Mouse (Mus musculus): ENCODE measurements around the gene Gad1. TPM values are rescaled to one million over a fixed set of nuclear protein-coding genes. Genes with fewer than 3 reads are reported as not detected.
A peak's percentile ranks its signal among the peaks of the same experiment; 100 is the strongest.

Gene Gad1
- polyA plus RNA-seq, 1 experiment from 2014 or later: 49.7 TPM

DNA sequence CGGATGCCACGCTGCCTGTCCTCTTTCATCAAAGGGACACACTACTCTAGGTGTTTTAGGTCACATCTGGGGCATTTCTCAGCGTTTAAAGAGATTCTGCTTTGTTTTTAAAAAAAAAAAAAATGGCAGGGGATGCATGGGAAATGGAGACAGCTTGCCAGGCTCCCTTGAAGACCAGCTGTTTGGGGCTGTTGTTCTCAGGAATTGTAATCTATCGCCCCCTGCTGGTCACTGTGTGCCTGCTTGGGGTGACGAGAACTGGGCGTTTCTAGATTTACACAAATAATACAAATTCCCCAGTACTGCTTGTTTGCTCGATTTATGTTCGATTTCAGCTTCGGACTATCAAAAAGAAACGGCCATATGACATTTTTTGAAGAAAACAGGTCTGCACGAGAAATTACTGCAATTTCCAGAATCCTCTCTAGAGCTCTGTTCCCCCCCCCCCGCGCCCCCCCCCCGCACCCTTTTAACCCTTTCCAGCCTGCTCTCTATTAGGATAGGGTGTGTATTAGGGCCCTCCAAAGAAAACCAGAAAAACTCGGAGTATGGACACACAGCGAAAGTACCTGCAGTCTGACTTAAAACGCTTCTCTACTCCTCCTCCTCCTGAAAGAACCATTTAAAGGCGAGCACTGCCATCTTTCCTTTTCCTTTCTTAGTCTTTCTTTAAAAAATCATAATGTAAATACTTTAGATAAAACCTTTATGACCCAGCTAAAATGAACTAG, 5.4 kb downstream of the Gad1 start:
- peak overlapping the region; percentile 54 for H3K4me3 ChIP-seq
- H3K27me3 ChIP-seq: peaks cover 48% of the 10 kb centered on the region
- H3K9ac ChIP-seq: peak overlapping the region; percentile 65; the same call in 1 of the 2 replicates
- peaks cover 35% of the 10 kb centered on the region for H3K4me1 ChIP-seq (replicated peaks)
- 0 out of 2 replicates have a peak, but pooled peaks have one; percentile 44 for ATAC-seq (ENCODE audit: low FRiP score)
- H3K4me2 ChIP-seq: peak overlapping the region; percentile 59
- 5% methylated on average over 17 of the region's 18 CpGs for WGBS
- H3K27ac ChIP-seq: peak overlapping the region; percentile 96
- H3K36me3 ChIP-seq: no peaks in the 10 kb centered on the region
- no peaks in the 10 kb centered on the region for H3K9me3 ChIP-seq

DNA sequence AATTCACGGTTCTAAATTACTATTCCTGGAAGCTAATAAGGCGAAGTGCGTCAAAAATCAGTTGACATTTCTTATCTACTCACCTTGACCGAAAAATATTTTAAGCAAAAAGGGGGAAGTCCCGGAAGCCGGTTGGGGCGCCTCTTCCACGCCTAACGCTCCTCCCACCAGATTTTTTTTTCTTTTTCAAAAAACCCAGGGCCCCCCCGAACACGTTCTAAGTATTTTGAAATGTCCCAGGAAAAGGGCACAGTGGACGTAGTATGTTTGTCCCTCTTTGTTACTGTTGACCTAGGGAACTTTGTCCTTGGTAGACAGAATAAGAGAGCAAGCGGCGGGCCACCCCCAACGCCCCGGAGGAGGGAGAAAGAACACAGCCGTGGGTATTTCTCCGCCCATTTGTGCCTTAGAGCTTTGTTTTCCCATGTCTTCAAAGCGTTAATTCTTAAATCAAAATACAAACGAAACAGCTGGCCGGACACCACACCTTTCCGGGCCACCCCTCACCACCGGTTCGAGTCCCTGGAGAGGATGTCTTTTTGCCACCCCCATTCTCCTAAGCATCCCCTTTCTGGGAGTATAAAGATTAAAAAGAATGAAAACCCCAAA, 6.1 kb downstream of the Gad1 start:
- H3K4me2 ChIP-seq: peak overlapping the region; percentile 59
- H3K9ac ChIP-seq: peak overlapping the region; percentile 85
- no peaks in the 10 kb centered on the region for H3K9me3 ChIP-seq
- ATAC-seq (ENCODE audit: low FRiP score): no peak
- H3K4me3 ChIP-seq: peak overlapping the region; percentile 54
- H3K4me1 ChIP-seq (replicated peaks): peaks cover 41% of the 10 kb centered on the region
- H3K36me3 ChIP-seq: no peaks in the 10 kb centered on the region
- peak overlapping the region; percentile 96 for H3K27ac ChIP-seq
- WGBS: 9% methylated on average over 24 of the region's 24 CpGs
- H3K27me3 ChIP-seq: peaks cover 55% of the 10 kb centered on the region

DNA sequence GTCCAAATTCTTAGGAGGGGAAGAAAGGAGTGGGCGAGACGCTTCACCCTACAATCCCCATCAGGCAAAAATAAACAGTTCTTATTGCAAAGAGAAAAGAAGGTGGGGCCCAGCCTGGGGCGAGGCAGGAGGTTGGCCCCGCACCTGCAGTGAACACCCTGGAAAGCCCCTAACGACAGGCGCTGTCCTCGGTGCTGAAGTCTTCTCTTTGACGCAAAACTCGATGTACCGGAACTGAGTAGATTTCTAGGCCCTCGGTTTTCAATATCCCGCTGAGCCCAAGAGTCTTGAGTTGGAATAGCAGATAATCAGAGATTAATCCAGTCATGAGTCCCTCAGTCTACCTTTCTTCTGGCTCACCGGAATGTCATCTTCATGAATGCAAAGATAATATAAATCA, 6.6 kb downstream of the Gad1 start:
- Histone ChIP-seq H3K27me3 (peaks cover 61% of the 10 kb centered on the region), H3K27ac (peak overlapping the region; percentile 96), H3K4me2 (peak overlapping the region; percentile 59), H3K9ac (peak overlapping the region; percentile 85), H3K4me3 (peak overlapping the region; percentile 54), H3K9me3 (no peaks in the 10 kb centered on the region), H3K4me1 (replicated peaks) (peaks cover 46% of the 10 kb centered on the region), H3K36me3 (no peaks in the 10 kb centered on the region)
- no peak for ATAC-seq (ENCODE audit: low FRiP score)
- 2% methylated on average over 13 of the region's 13 CpGs for WGBS

DNA sequence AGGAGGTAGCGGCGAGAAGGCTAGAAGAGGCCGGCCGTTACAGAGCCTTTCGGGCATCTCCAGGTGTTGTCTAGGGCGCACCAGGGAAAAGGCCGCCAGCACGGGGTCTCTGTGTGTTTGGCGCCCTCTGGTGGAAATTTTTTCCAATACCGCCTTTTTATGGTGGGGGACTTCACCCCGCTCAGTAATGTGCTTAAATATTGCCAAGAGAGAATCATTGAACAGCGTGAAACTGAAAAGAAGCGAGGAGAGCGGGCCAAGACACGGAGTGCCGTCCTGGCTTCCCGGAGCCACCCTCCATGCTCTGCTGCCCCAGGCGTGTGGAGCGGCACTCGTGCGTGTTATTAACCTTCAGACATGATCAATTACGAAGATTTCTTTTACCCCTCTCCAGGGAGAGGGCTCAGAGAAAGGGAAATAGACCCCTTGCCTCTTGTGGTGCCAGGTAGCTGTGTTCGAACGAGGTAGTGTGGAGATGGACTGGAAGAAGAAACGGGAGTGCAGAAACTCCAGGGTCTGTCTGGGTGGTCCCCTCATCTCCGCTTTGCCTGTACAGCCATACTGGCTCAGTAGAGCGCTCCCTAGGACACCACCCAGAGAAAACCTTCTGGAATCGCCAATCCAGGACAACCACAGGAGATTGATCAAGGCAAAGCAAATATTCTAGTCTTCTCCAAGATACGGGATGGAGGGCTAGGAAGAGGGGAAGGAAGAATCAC, 8.4 kb downstream of the Gad1 start:
- no peaks in the 10 kb centered on the region for H3K9me3 ChIP-seq
- no peaks in the 10 kb centered on the region for H3K36me3 ChIP-seq
- H3K27me3 ChIP-seq: peaks cover 77% of the 10 kb centered on the region
- H3K9ac ChIP-seq: peak overlapping the region; percentile 85
- H3K4me1 ChIP-seq (replicated peaks): peaks cover 56% of the 10 kb centered on the region
- WGBS: under 1% methylated on average over 29 of the region's 29 CpGs
- H3K4me2 ChIP-seq: peak overlapping the region; percentile 59
- peak overlapping the region; percentile 96 for H3K27ac ChIP-seq
- peak; percentile 64 for ATAC-seq (ENCODE audit: low FRiP score)
- peak overlapping the region; percentile 54 for H3K4me3 ChIP-seq

DNA sequence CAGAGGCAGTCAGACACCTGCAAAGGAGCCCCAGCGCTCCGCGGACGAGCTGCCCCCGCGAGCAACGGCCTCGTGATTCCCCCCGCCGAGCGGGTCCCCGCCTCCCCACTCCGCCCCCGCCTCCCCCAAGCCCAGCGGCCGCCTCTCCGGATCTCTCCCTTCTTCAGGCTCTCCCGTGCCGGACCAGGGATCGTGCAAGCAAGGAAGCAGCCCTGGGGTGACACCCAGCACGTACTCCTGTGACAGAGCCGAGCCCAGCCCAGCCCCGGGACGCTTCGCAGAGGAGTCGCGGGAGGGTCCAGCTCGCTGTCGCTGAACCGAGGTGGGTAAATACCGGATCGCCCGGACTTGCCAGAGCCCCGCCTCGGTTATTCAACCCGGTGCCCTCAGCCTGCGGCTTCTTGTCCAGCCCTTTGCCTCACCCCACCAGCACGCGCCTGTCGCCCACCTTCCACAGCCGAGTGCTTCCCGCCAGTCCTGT, 9.2 kb downstream of the Gad1 start:
- peak overlapping the region; percentile 59 for H3K4me2 ChIP-seq
- H3K27ac ChIP-seq: peak overlapping the region; percentile 96
- under 1% methylated on average over 39 of the region's 42 CpGs for WGBS
- peaks cover 81% of the 10 kb centered on the region for H3K27me3 ChIP-seq
- H3K9me3 ChIP-seq: no peaks in the 10 kb centered on the region
- peak; percentile 19; the same call in 1 of the 2 replicates for ATAC-seq (ENCODE audit: low FRiP score)
- H3K4me3 ChIP-seq: peak overlapping the region; percentile 54
- H3K9ac ChIP-seq: peak overlapping the region; percentile 85
- peaks cover 65% of the 10 kb centered on the region for H3K4me1 ChIP-seq (replicated peaks)
- no peaks in the 10 kb centered on the region for H3K36me3 ChIP-seq

DNA sequence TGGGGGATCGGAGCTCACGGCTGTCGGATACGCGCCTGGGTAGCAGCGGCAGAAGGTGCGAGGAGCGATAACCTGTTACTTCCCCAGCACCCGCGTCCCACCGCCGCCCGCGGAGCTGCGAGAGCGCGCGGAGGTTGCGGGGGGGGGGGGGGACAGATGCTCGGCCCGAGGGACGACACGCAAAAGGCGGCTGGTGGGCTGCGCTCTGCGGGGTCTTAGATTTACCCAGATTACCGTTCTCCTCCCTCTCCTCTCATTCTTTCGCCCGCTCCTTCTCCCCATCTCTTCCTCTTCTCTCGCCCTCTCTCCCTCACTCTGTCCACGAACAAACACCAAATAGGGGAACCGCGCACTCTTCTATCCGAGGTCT, 9.7 kb downstream of the Gad1 start:
- peak overlapping the region; percentile 59 for H3K4me2 ChIP-seq
- under 1% methylated on average over 33 of the region's 34 CpGs for WGBS
- peaks cover 85% of the 10 kb centered on the region for H3K27me3 ChIP-seq
- H3K27ac ChIP-seq: peak overlapping the region; percentile 96
- peak overlapping the region; percentile 85 for H3K9ac ChIP-seq
- peak overlapping the region; percentile 54 for H3K4me3 ChIP-seq
- no peaks in the 10 kb centered on the region for H3K9me3 ChIP-seq
- ATAC-seq (ENCODE audit: low FRiP score): no peak
- peaks cover 68% of the 10 kb centered on the region for H3K4me1 ChIP-seq (replicated peaks)
- H3K36me3 ChIP-seq: no peaks in the 10 kb centered on the region

DNA sequence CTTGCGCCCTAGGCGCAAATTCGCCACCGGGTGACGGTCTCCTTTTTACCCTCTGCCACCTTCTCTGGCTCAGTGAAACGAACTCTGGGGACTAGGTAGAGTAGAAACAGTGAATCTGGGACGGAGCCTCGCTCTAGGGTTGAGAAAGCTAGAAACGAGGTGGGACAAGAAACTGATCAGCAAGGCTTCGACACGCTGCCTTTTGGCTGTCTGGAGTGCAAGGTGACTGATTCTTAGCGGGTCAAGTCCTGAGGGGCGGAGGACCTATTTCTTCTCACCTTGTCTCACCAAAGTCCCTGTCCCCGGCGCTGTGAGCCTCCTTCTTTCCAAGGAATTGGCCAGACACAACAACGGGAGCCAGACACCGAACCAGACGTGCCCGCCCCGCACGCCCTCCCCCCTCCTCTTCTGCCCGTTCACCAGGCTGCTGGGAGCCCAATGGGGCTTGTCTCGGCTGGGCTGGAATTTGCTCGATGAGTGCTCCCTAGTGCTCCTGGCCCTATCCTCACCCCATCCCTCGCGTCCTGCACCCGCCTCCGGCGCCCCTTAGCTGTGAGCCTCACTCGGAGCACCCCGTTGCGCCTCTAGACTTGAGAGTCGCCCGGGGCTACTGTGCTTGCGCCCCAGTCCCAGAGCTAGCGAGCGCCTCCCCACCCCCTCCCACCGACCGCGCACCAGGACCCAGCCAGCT, 10.3 kb downstream of the Gad1 start:
- Histone ChIP-seq H3K4me1 (replicated peaks) (peaks cover 67% of the 10 kb centered on the region), H3K27me3 (peaks cover 88% of the 10 kb centered on the region)

DNA sequence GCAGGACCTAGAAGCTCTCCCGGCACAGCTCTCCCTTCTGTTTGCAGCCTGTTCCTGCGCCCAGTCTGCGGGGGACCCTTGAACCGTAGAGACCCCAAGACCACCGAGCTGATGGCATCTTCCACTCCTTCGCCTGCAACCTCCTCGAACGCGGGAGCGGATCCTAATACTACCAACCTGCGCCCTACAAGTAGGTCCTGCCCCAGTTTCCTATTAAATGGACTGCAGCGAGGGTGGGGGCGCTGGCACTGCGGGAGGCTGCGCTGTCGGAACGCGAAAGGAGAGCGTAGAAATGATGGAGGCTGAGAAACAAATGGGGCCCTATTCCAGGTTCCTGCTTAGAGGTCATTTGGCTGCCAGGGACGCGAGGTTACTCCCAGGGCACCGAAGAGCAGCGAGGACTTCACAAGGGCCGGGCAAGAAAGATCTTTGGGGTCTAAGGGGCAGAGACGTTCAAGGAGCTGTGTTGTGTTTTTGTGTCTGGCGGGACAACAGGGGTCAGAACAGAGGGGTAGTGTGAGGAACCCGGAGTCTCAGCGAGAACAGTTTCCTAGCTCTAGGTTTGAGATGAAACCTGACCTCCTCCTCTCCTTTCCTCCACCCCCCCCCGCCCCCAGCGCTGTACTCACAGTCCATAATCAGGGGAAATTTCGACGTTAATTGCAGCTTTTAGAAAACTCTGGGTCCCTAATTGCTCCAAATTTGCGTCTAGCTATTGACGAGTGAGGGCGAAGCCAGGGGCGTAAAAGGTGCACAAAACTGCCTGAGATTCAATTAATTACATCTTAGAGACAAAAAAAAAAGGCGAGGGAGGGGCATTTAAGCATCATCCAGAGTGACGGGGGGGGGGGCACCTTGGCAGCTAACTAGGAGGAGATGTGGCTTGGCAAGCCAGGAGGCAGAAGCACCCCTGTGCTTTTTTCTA, 11.1 kb downstream of the Gad1 start:
- under 1% methylated on average over 38 of the region's 38 CpGs for WGBS
- Histone ChIP-seq H3K4me3 (peak overlapping the region; percentile 54), H3K4me1 (replicated peaks) (peaks cover 76% of the 10 kb centered on the region)

More for the DNA sequence above, 10.3 kb downstream of the Gad1 start:
- peak overlapping the region; percentile 96 for H3K27ac ChIP-seq
- H3K4me2 ChIP-seq: peak overlapping the region; percentile 59
- H3K9me3 ChIP-seq: no peaks in the 10 kb centered on the region
- under 1% methylated on average over 40 of the region's 40 CpGs for WGBS
- no peaks in the 10 kb centered on the region for H3K36me3 ChIP-seq
- ATAC-seq (ENCODE audit: low FRiP score): no peak
- H3K4me3 ChIP-seq: peak overlapping the region; percentile 54
- peak overlapping the region; percentile 85 for H3K9ac ChIP-seq

DNA sequence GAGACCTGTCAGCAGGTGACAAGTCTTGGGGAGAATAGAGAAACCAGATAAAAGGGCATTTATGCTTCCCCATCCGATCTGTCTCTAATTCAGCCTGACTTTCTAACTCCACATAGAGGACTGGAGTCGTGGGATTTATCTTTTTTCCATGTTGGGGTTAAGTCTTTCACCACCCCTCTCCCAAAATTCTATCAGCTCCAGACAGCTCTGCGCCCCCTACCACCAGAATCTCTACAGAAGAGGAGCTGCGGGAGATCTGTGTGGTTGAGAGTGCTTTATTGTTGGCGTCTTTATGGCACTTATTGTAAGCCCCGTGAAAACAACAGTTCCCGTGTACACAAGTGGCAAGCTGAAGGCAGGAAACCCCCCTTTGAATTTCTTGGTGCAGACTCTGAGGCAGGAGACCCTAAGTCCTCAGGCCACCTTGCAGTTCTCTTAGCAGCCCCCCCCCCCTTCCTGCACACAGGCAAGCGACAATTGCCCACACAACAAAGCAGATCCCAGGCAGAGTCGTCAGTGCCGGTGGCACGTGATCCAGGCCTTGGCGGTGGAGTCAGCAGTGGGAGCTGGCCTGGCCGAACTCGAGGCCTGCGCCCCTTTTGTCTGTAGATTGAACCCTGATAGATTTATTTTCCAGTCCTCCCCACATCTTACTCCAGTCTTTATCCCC, 11.9 kb downstream of the Gad1 start:
- 1% methylated on average over 15 of the region's 15 CpGs for WGBS
- Histone ChIP-seq H3K9ac (peak overlapping the region; percentile 85), H3K4me3 (peak overlapping the region; percentile 54), H3K9me3 (no peaks in the 10 kb centered on the region), H3K27ac (peak overlapping the region; percentile 96), H3K27me3 (peaks cover 94% of the 10 kb centered on the region), H3K4me2 (peak overlapping the region; percentile 59), H3K36me3 (no peaks in the 10 kb centered on the region), H3K4me1 (replicated peaks) (peaks cover 84% of the 10 kb centered on the region)
- ATAC-seq (ENCODE audit: low FRiP score): no peak

More for the DNA sequence above, 11.1 kb downstream of the Gad1 start:
- ATAC-seq (ENCODE audit: low FRiP score): no peak
- H3K27ac ChIP-seq: peak overlapping the region; percentile 96
- no peaks in the 10 kb centered on the region for H3K36me3 ChIP-seq
- H3K4me2 ChIP-seq: peak overlapping the region; percentile 59
- H3K9me3 ChIP-seq: no peaks in the 10 kb centered on the region
- H3K27me3 ChIP-seq: peaks cover 93% of the 10 kb centered on the region
- peak overlapping the region; percentile 85 for H3K9ac ChIP-seq

DNA sequence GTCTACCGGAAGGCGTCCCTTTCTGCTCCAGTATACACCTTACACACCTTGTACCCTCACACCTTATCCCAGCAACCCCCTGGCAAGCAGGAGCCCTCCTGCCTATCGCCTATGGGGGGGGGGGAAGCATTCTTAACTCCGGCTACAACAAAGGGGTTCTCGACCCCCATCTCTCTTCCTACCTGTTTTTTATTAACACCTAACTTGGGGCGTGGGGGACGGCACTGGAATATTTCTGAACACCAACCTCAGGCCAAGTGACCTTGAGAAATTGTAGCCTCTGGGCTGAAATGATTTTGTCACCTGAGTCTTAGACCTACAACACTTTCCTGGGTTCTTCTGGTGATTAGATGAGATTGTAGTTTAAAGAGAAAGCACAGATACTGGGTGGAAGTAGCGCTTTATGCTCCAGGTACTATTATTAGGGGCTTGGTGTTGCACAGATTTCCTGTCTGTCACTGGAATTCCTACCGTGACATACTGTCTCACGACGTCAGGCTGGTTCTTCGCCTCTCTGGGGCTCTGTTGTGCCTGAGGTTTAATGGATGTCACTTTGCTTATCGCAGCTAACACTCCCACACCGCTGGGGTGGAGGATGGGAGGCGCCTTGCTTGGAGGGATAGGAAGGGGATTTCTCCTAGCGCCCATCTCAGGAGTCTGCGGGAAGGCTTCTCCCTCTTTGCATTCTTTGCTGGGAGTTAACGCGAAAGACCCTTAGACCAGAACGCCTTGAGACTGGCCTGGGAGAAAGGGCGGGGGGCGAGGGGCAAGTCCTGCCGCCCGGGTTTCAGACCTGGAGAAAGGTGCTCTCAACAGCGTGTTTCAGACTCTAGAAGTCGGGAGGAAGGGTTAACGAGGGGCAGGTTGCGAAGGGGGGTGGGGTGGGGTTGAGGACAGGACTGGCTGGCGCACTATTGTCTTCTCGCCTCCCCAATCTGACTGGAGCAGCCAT, 13.1 kb downstream of the Gad1 start:
- Histone ChIP-seq H3K36me3 (no peaks in the 10 kb centered on the region; the same call in 1 of the 2 replicates), H3K27ac (peak overlapping the region; percentile 96), H3K4me3 (peak overlapping the region; percentile 54), H3K4me2 (peak overlapping the region; percentile 59), H3K27me3 (peaks cover 94% of the 10 kb centered on the region), H3K9me3 (no peaks in the 10 kb centered on the region), H3K9ac (peak overlapping the region; percentile 85), H3K4me1 (replicated peaks) (peaks cover 78% of the 10 kb centered on the region)
- 2% methylated on average over 29 of the region's 30 CpGs for WGBS
- no peak for ATAC-seq (ENCODE audit: low FRiP score)
